Mouse (Mus musculus) myocyte (in vitro differentiated cells): ENCODE data around the gene Phf21a. TPM values are rescaled to one million over a fixed set of nuclear protein-coding genes. Genes with fewer than 3 reads are reported as not detected.
"Not testable (repeated sequence)": the region's sequence is repeated elsewhere in the genome, so short reads cannot be mapped to it uniquely, and the experiment has no call there.

Experiments used
- H3K27me3 ChIP-seq: one replicate; pipeline ENCODE4 v1.6.1; 2011; ENCODE audit not compliant: control insufficient read depth, insufficient read depth, insufficient read length
- H3K36me3 ChIP-seq: one replicate; pipeline ENCODE4 v1.6.1; 2011; ENCODE audit not compliant: control insufficient read depth, insufficient read depth
- H3K4me2 ChIP-seq: one replicate; pipeline ENCODE4 v1.6.1; 2011; ENCODE audit warnings: low read depth, control low read depth
- H3K4me3 ChIP-seq: one replicate; pipeline ENCODE4 v1.5.1; 2011; ENCODE audit warnings: mild to moderate bottlenecking, control low read depth, moderate library complexity
- H3K79me2 ChIP-seq: one replicate; pipeline ENCODE4 v1.6.1; 2011; ENCODE audit not compliant: control insufficient read depth, insufficient read depth
- H3ac ChIP-seq: one replicate; pipeline ENCODE4 v1.6.1; 2011; ENCODE audit not compliant: control insufficient read depth, insufficient read length
- CEBPB ChIP-seq: IDR thresholded peaks from 2 replicates; pipeline ENCODE4 v1.6.1; 2011; ENCODE audit warnings: mild to moderate bottlenecking, moderate library complexity; ENCODE audit not compliant: poor library complexity, insufficient read depth, severe bottlenecking
- E2F4 ChIP-seq: IDR thresholded peaks from one replicate; pipeline ENCODE4 v1.6.1; 2011; ENCODE audit warnings: mild to moderate bottlenecking, control low read depth, moderate library complexity; ENCODE audit not compliant: insufficient read depth
- MAX ChIP-seq: IDR thresholded peaks from one replicate; pipeline ENCODE4 v1.6.1; 2011; ENCODE audit warnings: low read depth, mild to moderate bottlenecking, control low read depth
- MYOD1 ChIP-seq, 3 experiments: IDR thresholded peaks; one replicate each; pipeline ENCODE4 v1.6.1; 2011; ENCODE audit warnings: control low read depth in 2 of 3, low read depth in 2 of 3, mild to moderate bottlenecking in 2 of 3, moderate library complexity in 1 of 3; ENCODE audit not compliant: insufficient read length in 2 of 3, control insufficient read depth in 1 of 3
- MYOG ChIP-seq, 3 experiments: IDR thresholded peaks; one replicate each; pipeline ENCODE4 v1.6.1; 2011; ENCODE audit warnings: control low read depth in 2 of 3, low read depth in 2 of 3, mild to moderate bottlenecking in 2 of 3; ENCODE audit not compliant: insufficient read length in 2 of 3, control insufficient read depth in 1 of 3, insufficient read depth in 1 of 3
- POLR2A ChIP-seq: IDR thresholded peaks from one replicate; pipeline ENCODE4 v1.6.1; 2011; ENCODE audit warnings: low read depth, mild to moderate bottlenecking, control low read depth, moderate library complexity; ENCODE audit not compliant: insufficient read length
- POLR2AphosphoS2 ChIP-seq: IDR thresholded peaks from one replicate; pipeline ENCODE4 v1.6.1; 2011; ENCODE audit warnings: low read depth, control low read depth; ENCODE audit not compliant: insufficient read length
- REST ChIP-seq: IDR thresholded peaks from one replicate; pipeline ENCODE4 v1.6.1; 2011; ENCODE audit warnings: mild to moderate bottlenecking, control low read depth, moderate library complexity; ENCODE audit not compliant: insufficient read depth, insufficient read length
- SRF ChIP-seq: IDR thresholded peaks from one replicate; pipeline ENCODE4 v1.6.1; 2011; ENCODE audit warnings: low read depth; ENCODE audit not compliant: control insufficient read depth, insufficient read length
- TCF12 ChIP-seq: IDR thresholded peaks from one replicate; pipeline ENCODE4 v1.6.1; 2011; ENCODE audit warnings: mild to moderate bottlenecking, control low read depth; ENCODE audit not compliant: poor library complexity, insufficient read depth, severe bottlenecking
- TCF3 ChIP-seq: IDR thresholded peaks from one replicate; pipeline ENCODE4 v1.6.1; 2011; ENCODE audit warnings: low read depth, control low read depth; ENCODE audit not compliant: insufficient read length
- USF1 ChIP-seq: IDR thresholded peaks from one replicate; pipeline ENCODE4 v1.6.1; 2011; ENCODE audit warnings: low read depth, mild to moderate bottlenecking, control low read depth, moderate library complexity
- polyA plus RNA-seq: library from polyadenylated mRNA; unstranded; fragments of >200 nt; fragmentation: generic; extraction: Trizol; gene quantifications from one replicate; pipeline ENCODE4 v1.2.1, GENCODE M21; 2012; ENCODE audit warnings: missing spikeins

Gene Phf21a
- polyA plus RNA-seq, 1 experiment = 14.7 TPM

DNA sequence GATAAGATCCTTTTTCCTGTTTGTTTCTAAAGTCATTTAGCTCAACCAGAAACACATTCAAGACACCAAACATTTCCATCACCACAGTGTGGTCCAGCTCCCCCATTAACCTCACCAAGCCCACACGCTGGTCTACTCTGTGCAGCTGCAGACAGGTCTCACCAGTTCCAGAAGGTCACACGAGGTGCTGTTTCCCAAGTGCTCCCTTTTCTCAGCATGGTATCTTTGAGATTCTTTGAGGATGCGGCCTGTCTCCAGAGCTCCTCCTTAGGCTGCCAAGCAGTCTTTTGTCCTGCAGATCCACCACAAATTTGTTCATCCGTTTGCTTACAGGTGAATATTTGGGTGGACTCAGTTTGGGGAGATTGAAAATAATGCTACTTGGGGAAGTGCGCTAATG, 51.0 kb downstream of the Phf21a start:
- no peaks in the 10 kb centered on the region for H3K27me3 ChIP-seq
- no peaks in the 10 kb centered on the region for H3K79me2 ChIP-seq
- no peaks in the 10 kb centered on the region for H3K36me3 ChIP-seq
- no peak overlapping the region for H3ac ChIP-seq
- H3K4me2 ChIP-seq = no peak overlapping the region
- H3K4me3 ChIP-seq = no peak overlapping the region
- TF ChIP-seq TCF3 (no peak), TCF12 (no peak), E2F4 (no peak), MAX (no peak), MYOD1 (IDR thresholded peaks at IDR 0.05; ENCODE audit: control insufficient read depth in 1 of 3, insufficient read length in 2 of 3, low read depth in 2 of 3) (no peak), REST (no peak), SRF (no peak), CEBPB (no peak), USF1 (no peak), POLR2AphosphoS2 (no peak), MYOG (IDR thresholded peaks at IDR 0.05; ENCODE audit: control insufficient read depth in 1 of 3, insufficient read depth in 1 of 3, insufficient read length in 2 of 3, low read depth in 2 of 3) (no peak), POLR2A (no peak)

DNA sequence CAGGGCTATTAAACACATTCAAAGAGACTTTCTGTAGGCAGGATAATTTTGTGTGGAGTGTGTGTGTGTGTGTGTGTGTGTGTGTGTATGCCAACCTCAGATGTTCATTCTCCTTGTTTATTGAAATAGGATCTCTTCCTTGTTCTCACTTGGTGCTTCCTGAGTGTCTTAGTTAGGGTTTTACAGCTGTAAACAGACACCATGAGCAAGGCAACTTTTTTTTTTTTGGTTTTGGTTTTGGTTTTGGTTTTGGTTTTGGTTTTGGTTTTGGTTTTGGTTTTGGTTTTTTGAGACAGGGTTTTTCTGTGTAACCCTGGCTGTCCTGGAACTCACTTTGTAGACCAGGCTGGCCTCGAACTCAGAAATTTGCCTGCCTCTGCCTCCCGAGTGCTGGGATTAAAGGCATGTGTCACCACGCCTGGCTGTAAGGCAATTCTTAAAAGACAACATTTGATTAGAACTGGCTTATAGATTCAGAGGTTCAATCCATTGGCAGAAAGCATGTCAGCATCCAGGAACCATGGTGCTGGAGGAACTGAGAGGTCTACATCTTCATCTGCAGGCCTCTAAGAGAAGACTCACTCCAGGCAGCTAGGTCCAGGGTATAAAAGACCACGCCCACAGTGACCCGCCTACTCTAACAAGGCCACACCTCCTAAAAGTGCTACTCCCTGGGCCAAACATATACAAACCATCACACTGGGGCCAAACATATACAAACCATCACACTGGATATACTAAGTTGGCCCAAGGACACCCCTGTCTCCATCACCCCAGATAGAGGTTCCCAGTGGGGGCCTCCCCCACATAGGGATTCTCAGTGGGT, 55.2 kb downstream of the Phf21a start:
- H3ac ChIP-seq, H3K4me3 ChIP-seq, H3K79me2 ChIP-seq, H3K4me2 ChIP-seq, H3K27me3 ChIP-seq, H3K36me3 ChIP-seq: not testable (repeated sequence)

DNA sequence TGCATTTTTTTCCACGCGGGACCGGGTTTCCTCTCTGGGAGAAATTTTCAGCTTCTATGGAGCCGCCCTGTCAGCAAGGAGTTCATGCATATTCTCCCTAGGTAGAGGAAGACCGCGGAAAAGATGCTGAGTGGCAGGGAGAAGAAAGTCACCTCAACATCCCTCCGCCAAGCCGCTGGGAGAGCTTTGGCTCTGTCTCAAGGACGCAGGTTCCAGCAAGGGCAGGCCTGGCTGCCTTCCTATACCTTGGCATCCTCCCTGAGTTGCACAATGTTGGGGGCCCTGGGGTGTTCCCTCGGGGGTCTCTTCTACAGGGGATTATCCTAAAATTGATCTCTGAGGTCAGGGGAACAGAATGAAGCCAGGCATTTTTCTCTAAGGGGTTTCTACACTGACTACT, 71.4 kb downstream of the Phf21a start:
- no peak overlapping the region for H3K4me3 ChIP-seq
- H3K79me2 ChIP-seq = no peaks in the 10 kb centered on the region
- no peak overlapping the region for H3ac ChIP-seq
- H3K4me2 ChIP-seq = no peak overlapping the region
- H3K36me3 ChIP-seq = no peaks in the 10 kb centered on the region
- no peaks in the 10 kb centered on the region for H3K27me3 ChIP-seq
- TF ChIP-seq MYOG (IDR thresholded peaks at IDR 0.05; ENCODE audit: control insufficient read depth in 1 of 3, insufficient read depth in 1 of 3, insufficient read length in 2 of 3, low read depth in 2 of 3) (no peak), USF1 (no peak), POLR2AphosphoS2 (no peak), TCF12 (no peak), POLR2A (no peak), REST (no peak), MYOD1 (IDR thresholded peaks at IDR 0.05; ENCODE audit: control insufficient read depth in 1 of 3, insufficient read length in 2 of 3, low read depth in 2 of 3) (no peak), MAX (no peak), SRF (no peak), CEBPB (no peak), E2F4 (no peak), TCF3 (no peak)

DNA sequence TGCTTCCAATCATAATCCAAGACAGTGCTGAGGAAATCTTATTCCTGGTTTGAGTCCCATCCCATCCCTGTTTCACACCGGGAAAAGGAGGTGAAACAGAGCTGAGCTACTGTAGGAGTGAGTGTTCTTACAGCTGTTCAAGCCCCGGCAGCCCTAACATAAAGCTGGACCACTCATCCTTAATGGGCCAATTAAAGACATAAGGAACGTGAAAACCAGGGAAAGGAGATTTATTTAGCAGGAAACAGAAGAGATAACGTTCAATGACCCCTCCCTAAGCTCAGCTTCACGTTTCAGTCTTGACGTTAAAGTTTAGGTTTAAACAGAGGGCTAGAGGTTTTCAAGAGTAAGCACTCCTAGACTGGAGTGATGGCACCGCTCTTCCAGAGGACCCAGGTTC, 74.0 kb downstream of the Phf21a start:
- Histone ChIP-seq H3K79me2 (no peaks in the 10 kb centered on the region), H3K36me3 (no peaks in the 10 kb centered on the region), H3K4me3 (no peak overlapping the region), H3K27me3 (no peaks in the 10 kb centered on the region), H3ac (no peak overlapping the region), H3K4me2 (no peak overlapping the region)
- no peak for TF ChIP-seq MYOG (IDR thresholded peaks at IDR 0.05; ENCODE audit: control insufficient read depth in 1 of 3, insufficient read depth in 1 of 3, insufficient read length in 2 of 3, low read depth in 2 of 3)
- no peak for TF ChIP-seq POLR2A
- TF ChIP-seq MYOD1 (IDR thresholded peaks at IDR 0.05; ENCODE audit: control insufficient read depth in 1 of 3, insufficient read length in 2 of 3, low read depth in 2 of 3) = no peak
- TF ChIP-seq SRF = no peak
- TF ChIP-seq REST = no peak
- no peak for TF ChIP-seq TCF12
- no peak for TF ChIP-seq MAX
- TF ChIP-seq USF1 = no peak

DNA sequence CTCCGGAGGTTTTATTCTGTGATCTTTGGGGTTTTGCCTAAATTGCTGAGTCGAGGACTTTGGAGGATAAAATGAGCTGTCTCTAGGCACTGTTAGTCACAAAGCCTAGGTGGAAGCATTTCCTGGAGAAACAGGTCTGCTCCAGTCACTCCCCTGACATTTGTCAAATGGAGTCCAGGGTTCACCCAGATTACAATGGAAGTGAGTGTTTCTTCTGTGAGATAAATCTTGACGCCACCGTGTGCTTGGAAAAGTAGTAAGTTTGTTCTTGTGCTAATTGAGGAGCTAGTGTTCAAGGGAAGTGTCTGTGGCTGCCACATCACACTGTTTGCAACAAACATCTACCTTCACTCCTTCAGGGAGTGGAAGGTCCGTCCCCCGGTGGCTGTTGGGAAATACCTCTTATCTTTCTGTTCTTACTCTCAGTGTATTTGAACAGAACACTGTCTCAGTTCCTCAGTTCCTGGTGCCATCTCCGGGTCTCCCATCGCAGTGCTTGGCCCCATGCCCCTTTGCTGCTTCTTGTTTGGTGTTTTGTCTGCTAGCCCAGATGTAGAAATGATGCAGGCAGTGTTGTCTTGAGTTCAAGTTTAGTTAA, 78.2 kb downstream of the Phf21a start:
- H3K27me3 ChIP-seq = no peaks in the 10 kb centered on the region
- H3ac ChIP-seq = no peak overlapping the region
- no peak overlapping the region for H3K4me2 ChIP-seq
- TF ChIP-seq REST (no peak), TCF3 (no peak), TCF12 (no peak), POLR2AphosphoS2 (no peak), USF1 (no peak), SRF (no peak), MYOG (IDR thresholded peaks at IDR 0.05; ENCODE audit: control insufficient read depth in 1 of 3, insufficient read depth in 1 of 3, insufficient read length in 2 of 3, low read depth in 2 of 3) (no peak), POLR2A (no peak), CEBPB (no peak), MAX (no peak), MYOD1 (IDR thresholded peaks at IDR 0.05; ENCODE audit: control insufficient read depth in 1 of 3, insufficient read length in 2 of 3, low read depth in 2 of 3) (no peak), E2F4 (no peak)
- no peaks in the 10 kb centered on the region for H3K79me2 ChIP-seq
- H3K4me3 ChIP-seq = no peak overlapping the region
- H3K36me3 ChIP-seq = no peaks in the 10 kb centered on the region
